Mouse (Mus musculus) stomach, postnatal 0 days (tissue): ENCODE measurements around the gene Krtap11-1. TPM values are rescaled to one million over a fixed set of nuclear protein-coding genes. Genes with fewer than 3 reads are reported as not detected.

ENCODE experiments used
- ATAC-seq: fragments of 200-750 bp; cut with Nextera tagmentation; 2 replicates; pipeline ENCODE4 v1.8.0; 2017; ENCODE audit not compliant: low FRiP score, low TSS enrichment
- DNase-seq: peaks from one replicate; pipeline ENCODE4 v3.0.0-alpha.2; 2016; ENCODE audit warnings: low spot score
- H3K27ac ChIP-seq: fragments of 300-500 bp; sonication (generic); replicated peaks from 2 replicates; pipeline ENCODE4 v1.5.1; 2014; ENCODE audit warnings: mild to moderate bottlenecking, control low read depth
- H3K27me3 ChIP-seq: fragments of 300-500 bp; sonication (generic); 2 replicates; pipeline ENCODE4 v1.6.1; 2014; ENCODE audit warnings: low read length; ENCODE audit not compliant: control insufficient read depth, insufficient read depth
- H3K36me3 ChIP-seq: fragments of 300-500 bp; sonication (generic); 2 replicates; pipeline ENCODE4 v1.6.1; 2014; ENCODE audit warnings: low read length, mixed read lengths; ENCODE audit not compliant: control insufficient read depth, insufficient read depth
- H3K4me1 ChIP-seq: fragments of 300-500 bp; sonication (generic); replicated peaks from 2 replicates; pipeline ENCODE4 v1.6.1; 2014; ENCODE audit warnings: antibody characterized with exemption; ENCODE audit not compliant: control insufficient read depth, insufficient read depth
- H3K4me2 ChIP-seq: fragments of 300-500 bp; sonication (generic); replicated peaks from 2 replicates; pipeline ENCODE4 v1.6.1; 2014; ENCODE audit warnings: low read depth, mild to moderate bottlenecking, control low read depth, moderate library complexity
- H3K4me3 ChIP-seq: fragments of 300-500 bp; sonication (generic); 2 replicates; pipeline ENCODE4 v1.5.1; 2014; ENCODE audit warnings: low read depth, low read length, control low read depth
- H3K9ac ChIP-seq: fragments of 300-500 bp; sonication (generic); 2 replicates; pipeline ENCODE4 v1.6.1; 2014; ENCODE audit warnings: mild to moderate bottlenecking, low read length, control low read depth, mixed read lengths
- H3K9me3 ChIP-seq: fragments of 300-500 bp; sonication (generic); 2 replicates; pipeline ENCODE4 v1.6.1; 2016; ENCODE audit warnings: low read length; ENCODE audit not compliant: control insufficient read depth
- CTCF ChIP-seq: IDR thresholded peaks from 2 replicates; pipeline ENCODE4 v1.5.1; 2016; ENCODE audit warnings: antibody characterized with exemption, low read depth, mild to moderate bottlenecking, moderate library complexity
- EP300 ChIP-seq: optimal IDR thresholded peaks from 2 replicates; pipeline ENCODE3; 2016; ENCODE audit warnings: antibody characterized with exemption
- WGBS: fragments of 180-500 bp; shearing (Covaris S2); extraction: QIAGEN DNeasy Blood & Tissue Kit; methylation state at CpG from one replicate; pipeline ENCODE4 v1.1.7; 2014; 5-methylcytosine and 5-hydroxymethylcytosine counted together
- polyA plus RNA-seq: library from polyadenylated mRNA; unstranded; fragments of >200 nt; fragmentation: Nextera tagmentation; extraction: Ambion mirVana; gene quantifications from 2 replicates; pipeline ENCODE4 v1.2.1, GENCODE M21; 2015

Krtap11-1 gene
- polyA plus RNA-seq, 1 experiment from 2014 or later = not detected

GRCm38 (mm10) chr16:89606951-89607350 is 36.0 kb upstream of the Krtap11-1 start:
- Histone ChIP-seq H3K27ac (no peak overlapping the region), H3K36me3 (no peaks in the 10 kb centered on the region), H3K9me3 (no peaks in the 10 kb centered on the region), H3K4me3 (no peak overlapping the region), H3K9ac (no peak overlapping the region), H3K4me2 (no peak overlapping the region), H3K4me1 (no peaks in the 10 kb centered on the region), H3K27me3 (no peaks in the 10 kb centered on the region)
- DNase-seq (no peak), ATAC-seq (no peak)
- 86% methylated on average over 3 of the region's 3 CpGs for WGBS
- TF ChIP-seq CTCF = no peak
- TF ChIP-seq EP300 = no peak

- DNase-seq (no peak), ATAC-seq (no peak)
- TF ChIP-seq EP300 (no peak), CTCF (no peak)
- Histone ChIP-seq H3K4me1 (no peaks in the 10 kb centered on the region), H3K36me3 (no peaks in the 10 kb centered on the region), H3K4me3 (no peak overlapping the region), H3K4me2 (no peak overlapping the region), H3K9ac (no peak overlapping the region), H3K27me3 (no peaks in the 10 kb centered on the region), H3K27ac (no peak overlapping the region), H3K9me3 (no peaks in the 10 kb centered on the region)
- 50% methylated on average over 3 of the region's 3 CpGs for WGBS
These were observed 16.2 kb upstream of the Krtap11-1 start for GRCm38 (mm10) chr16:89587209-89587608.

DNA sequence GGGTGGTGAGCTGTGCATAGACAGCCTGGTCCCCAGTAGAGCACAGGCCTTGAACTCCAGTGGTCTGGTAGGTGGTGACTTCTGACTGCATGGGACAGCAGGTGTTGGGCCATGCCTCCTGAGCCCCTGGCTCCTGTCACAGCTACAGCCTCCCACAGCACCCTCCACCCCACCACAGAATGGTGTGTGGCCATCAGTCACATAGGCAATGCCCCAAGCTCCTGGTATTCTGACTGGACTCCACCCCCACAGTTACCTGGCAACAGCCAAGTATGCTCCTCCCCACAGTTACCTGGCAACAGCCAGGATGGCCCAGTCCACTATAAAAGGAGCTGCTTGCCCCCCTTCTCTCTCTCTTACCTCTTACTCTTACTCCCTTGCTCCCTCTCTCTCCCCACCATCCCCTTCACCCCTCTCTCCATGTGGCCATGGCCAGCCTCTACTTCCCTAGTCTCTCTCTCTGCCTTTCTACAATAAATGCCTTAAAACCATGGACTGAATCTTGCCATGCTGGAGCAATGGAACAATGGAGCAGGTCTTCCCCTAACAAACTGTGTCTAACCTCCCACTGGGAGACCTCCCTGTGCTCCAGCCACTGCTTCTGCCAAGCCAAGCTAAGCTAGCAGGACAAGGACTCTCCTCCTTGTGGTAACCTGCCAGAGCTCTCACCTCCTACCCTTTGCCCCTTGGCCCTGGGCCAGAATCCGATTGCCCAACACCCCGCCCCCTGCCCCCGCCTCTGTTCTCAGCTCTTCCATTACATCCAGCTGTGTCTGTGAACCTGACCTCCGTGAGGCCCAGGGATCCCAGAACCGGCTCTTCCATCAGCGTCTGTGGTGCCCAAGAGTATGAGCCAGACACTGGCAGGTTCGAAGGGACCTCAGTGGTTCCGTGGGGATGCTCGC is 14.9 kb upstream of the Krtap11-1 start:
- H3K9ac ChIP-seq = no peak overlapping the region
- no peaks in the 10 kb centered on the region for H3K27me3 ChIP-seq
- ATAC-seq (no peak), DNase-seq (no peak)
- 60% methylated on average over 9 of the region's 9 CpGs for WGBS
- H3K9me3 ChIP-seq = no peaks in the 10 kb centered on the region
- no peak for TF ChIP-seq EP300
- TF ChIP-seq CTCF = no peak
- H3K36me3 ChIP-seq = no peaks in the 10 kb centered on the region
- H3K4me3 ChIP-seq = no peak overlapping the region
- H3K27ac ChIP-seq = no peak overlapping the region
- H3K4me1 ChIP-seq = no peaks in the 10 kb centered on the region
- no peak overlapping the region for H3K4me2 ChIP-seq

- no peaks in the 10 kb centered on the region for H3K27me3 ChIP-seq
- WGBS = 90% methylated on average over 2 of the region's 2 CpGs
- H3K36me3 ChIP-seq = no peaks in the 10 kb centered on the region
- H3K4me2 ChIP-seq = no peak overlapping the region
- no peak for ATAC-seq
- H3K9ac ChIP-seq = no peak overlapping the region
- TF ChIP-seq EP300 (no peak), CTCF (no peak)
- no peak for DNase-seq
- H3K9me3 ChIP-seq = no peaks in the 10 kb centered on the region
- H3K27ac ChIP-seq = no peak overlapping the region
- H3K4me3 ChIP-seq = no peak overlapping the region
- no peaks in the 10 kb centered on the region for H3K4me1 ChIP-seq
These were observed 10.7 kb upstream of the Krtap11-1 start for GRCm38 (mm10) chr16:89581658-89582057.

DNA sequence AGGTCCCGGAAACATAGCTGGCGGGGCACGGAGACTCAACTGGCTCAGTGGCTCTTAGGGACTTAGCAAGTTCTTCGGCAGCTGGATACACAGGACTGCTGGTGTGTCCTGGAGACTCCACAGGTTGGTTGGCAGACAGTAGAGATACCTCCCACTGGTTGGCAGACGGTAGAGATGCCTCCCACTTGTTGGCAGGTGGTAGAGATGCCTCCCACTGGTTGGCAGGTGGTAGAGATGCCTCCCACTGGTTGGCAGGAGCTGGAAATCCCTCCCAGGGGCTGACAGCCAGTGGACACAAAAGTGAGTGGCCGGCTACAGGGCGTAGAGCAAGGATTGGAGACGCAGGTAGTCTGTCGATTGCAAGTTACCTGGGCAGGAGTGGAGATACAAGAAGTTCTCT is 467 bp downstream of the Krtap11-1 start:
- ATAC-seq (no peak), DNase-seq (no peak)
- no peaks in the 10 kb centered on the region for H3K9me3 ChIP-seq
- no peak overlapping the region for H3K4me2 ChIP-seq
- no peak overlapping the region for H3K9ac ChIP-seq
- H3K4me3 ChIP-seq = no peak overlapping the region
- WGBS = 90% methylated on average over 9 of the region's 9 CpGs
- no peaks in the 10 kb centered on the region for H3K27me3 ChIP-seq
- H3K27ac ChIP-seq = no peak overlapping the region
- TF ChIP-seq CTCF (no peak), EP300 (no peak)
- no peaks in the 10 kb centered on the region for H3K36me3 ChIP-seq
- H3K4me1 ChIP-seq = no peaks in the 10 kb centered on the region

- Histone ChIP-seq H3K4me3 (no peak overlapping the region), H3K36me3 (no peaks in the 10 kb centered on the region), H3K4me1 (no peaks in the 10 kb centered on the region), H3K4me2 (no peak overlapping the region), H3K27ac (no peak overlapping the region), H3K9me3 (no peaks in the 10 kb centered on the region), H3K27me3 (no peaks in the 10 kb centered on the region), H3K9ac (no peak overlapping the region)
- 78% methylated on average over 6 of the region's 6 CpGs for WGBS
- ATAC-seq (no peak), DNase-seq (no peak)
- TF ChIP-seq CTCF (no peak), EP300 (no peak)
These were observed 1.8 kb downstream of the Krtap11-1 start for GRCm38 (mm10) chr16:89569136-89569535.
